Mouse (Mus musculus) kidney, postnatal 0 days (tissue): ENCODE results near the gene Ldlr. TPM values are rescaled to one million over a fixed set of nuclear protein-coding genes. Genes with fewer than 3 reads are reported as not detected.
"Not testable (repeated sequence)": the region's sequence is repeated elsewhere in the genome, so short reads cannot be mapped to it uniquely, and the experiment has no call there.

Experiments
- ATAC-seq: fragments of 200-750 bp; cut with Nextera tagmentation; replicated peaks from 2 replicates; pipeline ENCODE4 v1.8.0; 2017; ENCODE audit warnings: low read depth, moderate number of reproducible peaks, moderate TSS enrichment, moderate library complexity; ENCODE audit not compliant: low FRiP score
- DNase-seq: peaks from one replicate; pipeline ENCODE4 v3.0.0-alpha.2; 2016; ENCODE audit warnings: low spot score
- H3K27ac ChIP-seq: fragments of 300-500 bp; sonication (generic); 2 replicates; pipeline ENCODE4 v1.5.1; 2014; ENCODE audit warnings: mild to moderate bottlenecking
- H3K27me3 ChIP-seq: fragments of 300-500 bp; sonication (generic); 2 replicates; pipeline ENCODE4 v1.6.1; 2014; ENCODE audit warnings: low read length, mixed read lengths; ENCODE audit not compliant: insufficient read depth
- H3K36me3 ChIP-seq: fragments of 300-500 bp; sonication (generic); 2 replicates; pipeline ENCODE4 v1.6.1; 2014; ENCODE audit warnings: low read length, mixed read lengths; ENCODE audit not compliant: insufficient read depth
- H3K4me1 ChIP-seq: fragments of 300-500 bp; sonication (generic); replicated peaks from 2 replicates; pipeline ENCODE4 v1.6.1; 2014; ENCODE audit warnings: antibody characterized with exemption, low read length, mixed read lengths; ENCODE audit not compliant: insufficient read depth
- H3K4me2 ChIP-seq: fragments of 300-500 bp; sonication (generic); 2 replicates; pipeline ENCODE4 v1.6.1; 2014; ENCODE audit warnings: mild to moderate bottlenecking, low read length, moderate library complexity, mixed read lengths
- H3K4me3 ChIP-seq: fragments of 300-500 bp; sonication (generic); replicated peaks from 2 replicates; pipeline ENCODE4 v1.5.1; 2014; ENCODE audit warnings: low read depth, low read length
- H3K9ac ChIP-seq: fragments of 300-500 bp; sonication (generic); 2 replicates; pipeline ENCODE4 v1.6.1; 2014; ENCODE audit warnings: low read depth, low read length
- H3K9me3 ChIP-seq: fragments of 300-500 bp; sonication (generic); replicated peaks from 2 replicates; pipeline ENCODE4 v1.6.1; 2016; ENCODE audit warnings: low read length, inconsistent platforms, mixed read lengths
- CTCF ChIP-seq: IDR thresholded peaks from 2 replicates; pipeline ENCODE4 v1.5.1; 2016; ENCODE audit warnings: antibody characterized with exemption, low read depth, mild to moderate bottlenecking, moderate library complexity
- WGBS: fragments of 180-500 bp; shearing (Covaris S2); extraction: QIAGEN DNeasy Blood & Tissue Kit; methylation state at CpG from one replicate; pipeline ENCODE4 v1.1.7; 2014; 5-methylcytosine and 5-hydroxymethylcytosine counted together
- polyA plus RNA-seq: library from polyadenylated mRNA; unstranded; fragments of >200 nt; fragmentation: Nextera tagmentation; extraction: Ambion mirVana; gene quantifications from 2 replicates; pipeline ENCODE4 v1.2.1, GENCODE M21; 2015

The Ldlr gene
- polyA plus RNA-seq, 1 experiment from 2014 or later, result 16.9 TPM

DNA sequence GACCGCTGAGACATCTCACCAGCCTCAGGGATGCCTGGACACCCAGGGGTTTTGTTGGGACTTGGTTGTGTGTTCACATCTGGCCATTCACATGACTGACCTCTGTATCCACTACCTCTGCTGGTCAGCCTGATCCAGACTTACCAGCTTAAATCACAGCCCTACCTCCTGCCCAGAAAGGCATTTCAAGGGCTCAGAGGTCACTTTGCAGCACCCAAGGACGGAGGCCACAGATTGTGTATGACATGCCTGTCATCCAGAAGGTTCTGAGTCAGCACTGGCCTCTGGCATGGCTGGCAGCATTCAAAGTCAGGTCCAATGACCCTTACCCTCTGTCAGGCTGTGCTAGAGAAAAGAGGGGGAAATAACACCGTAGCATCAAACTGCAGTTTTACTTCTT lies 33.3 kb upstream of the Ldlr start:
- no peak overlapping the region for H3K4me3 ChIP-seq
- peaks cover 64% of the 10 kb centered on the region for H3K36me3 ChIP-seq
- no peak overlapping the region for H3K27ac ChIP-seq
- H3K9me3 ChIP-seq, result no peaks in the 10 kb centered on the region
- no peak for DNase-seq
- H3K4me1 ChIP-seq, result no peaks in the 10 kb centered on the region
- 73% methylated on average over 3 of the region's 3 CpGs for WGBS
- peak; percentile 55 for ATAC-seq
- no peak overlapping the region for H3K4me2 ChIP-seq
- TF ChIP-seq CTCF, result no peak
- H3K9ac ChIP-seq, result no peak overlapping the region
- no peaks in the 10 kb centered on the region for H3K27me3 ChIP-seq

DNA sequence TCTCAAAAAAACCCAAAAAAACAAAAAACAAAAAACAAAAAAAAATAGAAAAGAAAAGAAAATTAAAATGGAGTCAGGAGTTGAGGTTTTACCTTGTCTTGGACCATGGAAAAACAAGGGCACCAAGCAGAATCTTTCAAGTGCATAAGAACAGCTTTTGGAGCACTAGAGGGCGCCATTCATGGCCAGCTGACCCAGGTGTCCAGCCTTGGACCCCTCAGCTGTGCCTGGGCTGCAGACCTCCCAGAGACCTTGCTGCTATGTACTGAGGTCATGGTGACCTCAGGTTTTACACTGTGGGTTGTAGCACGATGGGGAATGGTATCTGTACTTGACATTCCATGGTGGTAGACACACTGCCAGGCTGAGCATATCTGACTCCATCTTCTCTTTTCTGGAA lies 31.4 kb upstream of the Ldlr start:
- Histone ChIP-seq H3K9me3 (no peaks in the 10 kb centered on the region), H3K27ac (no peak overlapping the region), H3K4me1 (no peaks in the 10 kb centered on the region), H3K4me3 (no peak overlapping the region), H3K27me3 (no peaks in the 10 kb centered on the region), H3K36me3 (peaks cover 52% of the 10 kb centered on the region), H3K4me2 (no peak overlapping the region), H3K9ac (no peak overlapping the region)
- TF ChIP-seq CTCF, result peak; percentile 73
- no peak for ATAC-seq
- 47% methylated on average over 2 of the region's 2 CpGs for WGBS
- DNase-seq, result peak; percentile 55

GRCm38 (mm10) chr9:21692491-21692890 lies 30.8 kb upstream of the Ldlr start:
- no peak overlapping the region for H3K4me2 ChIP-seq
- H3K9ac ChIP-seq, result no peak overlapping the region
- no peak for ATAC-seq
- no peaks in the 10 kb centered on the region for H3K4me1 ChIP-seq
- TF ChIP-seq CTCF, result no peak
- no peak overlapping the region for H3K27ac ChIP-seq
- WGBS, result 98% methylated on average over 4 of the region's 4 CpGs
- H3K4me3 ChIP-seq, result no peak overlapping the region
- peaks cover 54% of the 10 kb centered on the region for H3K36me3 ChIP-seq
- no peaks in the 10 kb centered on the region for H3K27me3 ChIP-seq
- DNase-seq, result no peak
- H3K9me3 ChIP-seq, result no peaks in the 10 kb centered on the region

DNA sequence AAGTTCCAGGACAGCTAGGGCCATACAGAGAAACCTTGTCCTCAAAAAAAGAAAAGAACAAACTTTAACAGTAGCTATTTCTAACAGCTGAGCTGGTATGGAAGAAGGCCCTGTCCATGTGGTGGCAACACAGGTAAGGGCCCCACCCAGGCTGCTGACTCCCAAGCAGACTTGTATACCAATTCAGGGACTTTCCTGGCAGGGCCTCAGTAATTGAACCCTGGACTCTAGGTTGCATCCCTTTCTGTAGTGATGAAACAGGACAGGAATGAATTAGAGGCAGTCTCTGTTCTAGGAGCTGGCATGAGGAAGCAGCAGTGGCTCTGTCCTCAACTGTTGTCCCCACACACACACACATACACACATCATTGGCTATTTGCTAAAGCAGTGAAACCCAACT lies 29.2 kb upstream of the Ldlr start:
- DNase-seq (no peak), ATAC-seq (no peak)
- Histone ChIP-seq H3K4me3 (no peak overlapping the region), H3K9ac (no peak overlapping the region), H3K27me3 (no peaks in the 10 kb centered on the region), H3K4me1 (no peaks in the 10 kb centered on the region), H3K36me3 (peaks cover 41% of the 10 kb centered on the region), H3K4me2 (no peak overlapping the region), H3K9me3 (no peaks in the 10 kb centered on the region), H3K27ac (no peak overlapping the region)
- no peak for TF ChIP-seq CTCF

DNA sequence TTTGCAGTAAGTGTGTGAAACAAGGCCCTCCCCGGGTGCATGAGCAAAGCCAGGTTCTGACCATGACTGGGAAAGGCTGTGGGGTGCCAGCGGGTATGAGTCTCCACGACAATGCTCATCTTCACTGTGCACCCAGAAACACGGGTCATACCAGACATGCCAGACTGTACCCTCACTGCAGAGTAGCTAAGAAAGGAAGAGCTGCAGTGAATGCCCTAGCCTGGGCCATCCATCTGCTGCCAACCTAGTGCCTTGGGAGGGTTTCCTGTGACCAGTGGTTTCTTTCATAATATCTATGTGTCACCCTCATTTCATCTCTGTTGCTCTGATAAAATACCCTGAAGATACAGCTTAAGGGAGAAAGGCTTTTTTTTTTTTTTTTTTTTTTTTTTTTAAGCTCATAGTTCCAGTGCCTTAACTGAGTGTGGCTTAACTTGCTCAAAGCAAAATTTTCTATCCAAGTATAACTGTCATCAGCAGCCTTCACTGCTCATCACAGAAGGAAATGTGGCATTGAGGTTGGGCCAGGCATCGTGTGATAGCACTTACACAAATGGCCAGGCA lies 28.0 kb upstream of the Ldlr start:
- WGBS, result 93% methylated on average over 5 of the region's 5 CpGs
- H3K36me3 ChIP-seq, result peaks cover 40% of the 10 kb centered on the region

DNA sequence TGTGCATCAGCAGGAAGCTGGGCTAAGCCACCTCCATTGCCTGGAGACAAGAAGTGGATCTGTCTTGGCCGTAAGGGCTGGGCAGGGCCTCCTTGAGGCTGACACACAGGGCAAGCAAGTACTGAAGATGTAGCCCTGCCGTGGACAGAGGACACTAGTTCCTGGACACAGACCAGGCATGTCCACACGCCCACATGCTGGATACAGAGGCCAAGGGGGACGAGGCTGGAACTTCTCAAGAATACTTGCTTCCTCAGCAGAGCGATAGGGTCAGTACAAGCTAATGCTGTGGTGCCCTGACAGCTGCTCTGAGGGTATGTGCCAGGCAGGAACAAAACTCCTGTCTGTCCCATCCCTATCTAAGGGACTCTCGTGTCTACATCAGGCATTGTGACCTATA lies 26.2 kb upstream of the Ldlr start:
- Histone ChIP-seq H3K9me3 (no peaks in the 10 kb centered on the region), H3K9ac (no peak overlapping the region), H3K27ac (no peak overlapping the region), H3K4me3 (no peak overlapping the region), H3K36me3 (peaks cover 54% of the 10 kb centered on the region), H3K27me3 (no peaks in the 10 kb centered on the region), H3K4me1 (no peaks in the 10 kb centered on the region), H3K4me2 (no peak overlapping the region)
- TF ChIP-seq CTCF, result no peak
- no peak for ATAC-seq
- 80% methylated on average over 6 of the region's 6 CpGs for WGBS
- DNase-seq, result no peak

More for the DNA sequence above, 28.0 kb upstream of the Ldlr start:
- no peak for TF ChIP-seq CTCF
- H3K4me3 ChIP-seq, result no peak overlapping the region
- no peaks in the 10 kb centered on the region for H3K4me1 ChIP-seq
- ATAC-seq (no peak), DNase-seq (no peak)
- no peak overlapping the region for H3K4me2 ChIP-seq
- no peak overlapping the region for H3K9ac ChIP-seq
- H3K27me3 ChIP-seq, result no peaks in the 10 kb centered on the region
- H3K27ac ChIP-seq, result no peak overlapping the region
- H3K9me3 ChIP-seq, result no peaks in the 10 kb centered on the region

GRCm38 (mm10) chr9:21699280-21699679 lies 24.0 kb upstream of the Ldlr start:
- ATAC-seq, H3K27ac ChIP-seq, H3K4me3 ChIP-seq, H3K4me2 ChIP-seq, H3K4me1 ChIP-seq, H3K27me3 ChIP-seq, H3K9me3 ChIP-seq, H3K9ac ChIP-seq: not testable (repeated sequence)
- peaks cover 57% of the 10 kb centered on the region for H3K36me3 ChIP-seq
- WGBS, result 91% methylated on average over 6 of the region's 6 CpGs
- TF ChIP-seq CTCF, result peak; percentile 45
- peak; percentile 31 for DNase-seq
